Mouse (Mus musculus) heart, adult 2 months (tissue): Measurements from ENCODE around the gene Trmt44. TPM values are rescaled to one million over a fixed set of nuclear protein-coding genes. Genes with fewer than 3 reads are reported as not detected.

Source experiments
- DNase-seq, 2 experiments: peaks; one replicate each; pipeline ENCODE4 v3.0.0; 2021
- H3K27ac ChIP-seq: fragments of 200-600 bp; 2 replicates; pipeline ENCODE4 v1.8.1; 2022
- H3K27me3 ChIP-seq: fragments of 200-500 bp; 2 replicates; pipeline ENCODE4 v1.6.1; 2012; ENCODE audit warnings: mild to moderate bottlenecking, low read length, inconsistent platforms, mixed read lengths; ENCODE audit not compliant: control insufficient read depth, insufficient read depth
- H3K36me3 ChIP-seq: fragments of 200-500 bp; 2 replicates; pipeline ENCODE4 v1.6.1; 2012; ENCODE audit warnings: low read length, inconsistent platforms; ENCODE audit not compliant: control insufficient read depth, insufficient read depth
- H3K4me1 ChIP-seq: fragments of 200-500 bp; 2 replicates; pipeline ENCODE4 v1.6.1; 2011; ENCODE audit warnings: low read length; ENCODE audit not compliant: control insufficient read depth, insufficient read depth
- H3K4me3 ChIP-seq: fragments of 200-600 bp; 2 replicates; pipeline ENCODE4 v1.8.1; 2022
- H3K79me2 ChIP-seq: fragments of 200-500 bp; replicated peaks from 2 replicates; pipeline ENCODE4 v1.6.1; 2012; ENCODE audit warnings: mild to moderate bottlenecking, inconsistent platforms, low read length, moderate library complexity, mixed read lengths; ENCODE audit not compliant: control insufficient read depth, insufficient read depth
- H3K9ac ChIP-seq: fragments of 200-500 bp; 2 replicates; pipeline ENCODE4 v1.6.1; 2012; ENCODE audit warnings: low read depth, mild to moderate bottlenecking, control low read depth, inconsistent platforms, low read length, mixed read lengths
- CTCF ChIP-seq: fragments of 200-600 bp; IDR thresholded peaks from 2 replicates; pipeline ENCODE4 v1.8.1; 2022; ENCODE audit warnings: antibody characterized with exemption, mild to moderate bottlenecking, moderate library complexity
- EP300 ChIP-seq: fragments of 200-500 bp; IDR thresholded peaks from 2 replicates; pipeline ENCODE4 v1.6.1; 2011; ENCODE audit warnings: low read depth, low read length, control low read depth; ENCODE audit not compliant: insufficient read depth
- POLR2A ChIP-seq: fragments of 200-500 bp; IDR thresholded peaks from 2 replicates; pipeline ENCODE4 v1.6.1; 2011; ENCODE audit warnings: mild to moderate bottlenecking, low read depth, low read length, control low read depth; ENCODE audit not compliant: insufficient read depth
- WGBS: fragments of 180-500 bp; shearing (Covaris S2); methylation state at CpG from one replicate; pipeline ENCODE4 v1.1.7; 2018; 5-methylcytosine and 5-hydroxymethylcytosine counted together
- intact Hi-C: fragments of 180-260 bp; cut with DNase I; formaldehyde crosslinking; loops from one replicate; pipeline ENCODE4 v1.15.1; 2025
- polyA plus RNA-seq: library from polyadenylated mRNA; depleted of rRNA; stranded (reverse); fragments of >200 nt; gene quantifications from 2 replicates; pipeline ENCODE4 v1.2.3, GENCODE M21; 2012
- total RNA-seq, 2 experiments: library from RNA; stranded (reverse); gene quantifications; 2 replicates each; pipeline ENCODE4 v1.2.3; 2021

The Trmt44 gene
- total and polyA plus RNA-seq, 3 experiments, result 1.7 to 2.0 (median 1.9) TPM

- Histone ChIP-seq H3K79me2 (no peaks in the 10 kb centered on the region), H3K27ac (no peak overlapping the region), H3K9ac (no peak overlapping the region), H3K4me1 (no peaks in the 10 kb centered on the region), H3K4me3 (no peak overlapping the region), H3K27me3 (no peaks in the 10 kb centered on the region; the same call in 1 of the 2 replicates), H3K36me3 (no peaks in the 10 kb centered on the region)
- TF ChIP-seq POLR2A (no peak), EP300 (no peak), CTCF (no peak)
- WGBS, result 20% methylated on average over 10 of the region's 10 CpGs
- intact Hi-C loops, result no loop called here
- DNase-seq, result no peak
Observed at GRCm38 (mm10) chr5:35531586-35531985, 43.3 kb downstream of the Trmt44 start.

- peak in 1 of 2 experiments; percentile 32 for DNase-seq
- Histone ChIP-seq H3K4me1 (no peaks in the 10 kb centered on the region), H3K27ac (no peak overlapping the region), H3K36me3 (no peaks in the 10 kb centered on the region), H3K79me2 (no peaks in the 10 kb centered on the region), H3K27me3 (no peaks in the 10 kb centered on the region; the same call in 1 of the 2 replicates), H3K4me3 (no peak overlapping the region), H3K9ac (no peak overlapping the region)
- intact Hi-C loops, result no loop called here
- TF ChIP-seq EP300, result no peak
- peak; percentile 67 for TF ChIP-seq CTCF
- WGBS, result 14% methylated on average over 4 of the region's 4 CpGs
Observed at GRCm38 (mm10) chr5:35530442-35530841, 44.4 kb downstream of the Trmt44 start.

- no peaks in the 10 kb centered on the region for H3K4me1 ChIP-seq
- no peak within 1 kb of the TSS for H3K27ac ChIP-seq
- H3K27me3 ChIP-seq, result peaks cover 4% of the 10 kb centered on the region
- no peak for DNase-seq
- intact Hi-C loops, result no loop called here
- no peak within 1 kb of the TSS for H3K4me3 ChIP-seq
- TF ChIP-seq POLR2A (no peak), EP300 (no peak), CTCF (no peak)
- H3K9ac ChIP-seq, result no peak within 1 kb of the TSS
- WGBS, result 5% methylated on average over 28 of the region's 29 CpGs
- H3K79me2 ChIP-seq, result no peaks in the 10 kb centered on the region
- no peaks in the 10 kb centered on the region for H3K36me3 ChIP-seq
Observed at GRCm38 (mm10) chr5:35525469-35526123, 49.3 kb downstream of the Trmt44 start, which contains the start of gene Cpz. TSS of gene Cpz (minus strand) at chr5:35525698.

- H3K36me3 ChIP-seq, result no peaks in the 10 kb centered on the region
- peaks cover 4% of the 10 kb centered on the region for H3K27me3 ChIP-seq
- no peak overlapping the region for H3K4me3 ChIP-seq
- H3K4me1 ChIP-seq, result no peaks in the 10 kb centered on the region
- H3K27ac ChIP-seq, result no peak overlapping the region
- no peak for DNase-seq
- 65% methylated on average over 2 of the region's 2 CpGs for WGBS
- no peaks in the 10 kb centered on the region for H3K79me2 ChIP-seq
- TF ChIP-seq EP300 (no peak), CTCF (no peak), POLR2A (no peak)
- intact Hi-C loops, result no loop called here
- H3K9ac ChIP-seq, result no peak overlapping the region
Observed at GRCm38 (mm10) chr5:35524381-35524780, 50.5 kb downstream of the Trmt44 start.

- intact Hi-C loops, result loop anchor here (1.0 kb wide), 2 partner anchors 40 to 190 kb away; no protein-coding TSS in a partner anchor
- H3K79me2 ChIP-seq, result no peaks in the 10 kb centered on the region
- 1% methylated on average over 5 of the region's 5 CpGs for WGBS
- H3K27me3 ChIP-seq, result peaks cover 4% of the 10 kb centered on the region
- peak; percentile 46 to 74 for DNase-seq
- TF ChIP-seq POLR2A, result no peak
- TF ChIP-seq CTCF, result peak; percentile 88
- TF ChIP-seq EP300, result 0 out of 2 replicates have a peak, but pooled peaks have one; percentile 11
- no peak overlapping the region for H3K27ac ChIP-seq
- no peak overlapping the region for H3K9ac ChIP-seq
- no peaks in the 10 kb centered on the region for H3K36me3 ChIP-seq
- H3K4me3 ChIP-seq, result no peak overlapping the region
- H3K4me1 ChIP-seq, result no peaks in the 10 kb centered on the region
Observed at GRCm38 (mm10) chr5:35523735-35524134, 51.1 kb downstream of the Trmt44 start.

- TF ChIP-seq EP300, result no peak
- no peak for TF ChIP-seq POLR2A
- TF ChIP-seq CTCF, result no peak
Observed at GRCm38 (mm10) chr5:35516781-35517180, 58.1 kb downstream of the Trmt44 start.

More at GRCm38 (mm10) chr5:35516781-35517180, 58.1 kb downstream of the Trmt44 start:
- Histone ChIP-seq H3K27ac (no peak overlapping the region), H3K9ac (no peak overlapping the region), H3K4me1 (no peaks in the 10 kb centered on the region), H3K4me3 (no peak overlapping the region), H3K79me2 (no peaks in the 10 kb centered on the region), H3K27me3 (no peaks in the 10 kb centered on the region), H3K36me3 (no peaks in the 10 kb centered on the region)
- intact Hi-C loops, result no loop called here
- no peak for DNase-seq
- WGBS, result 71% methylated on average over 11 of the region's 11 CpGs
